Mouse (Mus musculus) liver, adult 2 months (tissue): ENCODE measurements around the gene Bnipl. TPM values are rescaled to one million over a fixed set of nuclear protein-coding genes. Genes with fewer than 3 reads are reported as not detected.

Experiments used
- DNase-seq: peaks from one replicate; pipeline ENCODE4 v3.0.0-alpha.2; 2011; ENCODE audit warnings: low read depth, low spot score; ENCODE audit errors: extremely low read depth
- H3K27ac ChIP-seq: fragments of 200-500 bp; replicated peaks from 2 replicates; pipeline ENCODE4 v1.5.1; 2012; ENCODE audit warnings: low read depth, mild to moderate bottlenecking, control low read depth, inconsistent platforms, low read length; ENCODE audit not compliant: insufficient read depth
- H3K27me3 ChIP-seq: fragments of 200-500 bp; 2 replicates; pipeline ENCODE4 v1.6.1; 2012; ENCODE audit warnings: mild to moderate bottlenecking, moderate library complexity, low read length, inconsistent platforms; ENCODE audit not compliant: control insufficient read depth, insufficient read depth
- H3K36me3 ChIP-seq: fragments of 200-500 bp; 2 replicates; pipeline ENCODE4 v1.6.1; 2012; ENCODE audit warnings: low read length, inconsistent platforms; ENCODE audit not compliant: control insufficient read depth, insufficient read depth
- H3K4me1 ChIP-seq: fragments of 200-500 bp; 2 replicates; pipeline ENCODE4 v1.6.1; 2011; ENCODE audit warnings: low read length; ENCODE audit not compliant: control insufficient read depth, insufficient read depth
- H3K4me3 ChIP-seq: fragments of 200-500 bp; 2 replicates; pipeline ENCODE4 v1.5.1; 2011; ENCODE audit warnings: low read depth, mild to moderate bottlenecking, control low read depth, low read length, moderate library complexity; ENCODE audit not compliant: insufficient read depth
- H3K79me2 ChIP-seq: fragments of 200-500 bp; 2 replicates; pipeline ENCODE4 v1.6.1; 2012; ENCODE audit warnings: inconsistent platforms, mild to moderate bottlenecking, low read length, moderate library complexity; ENCODE audit not compliant: control insufficient read depth, insufficient read depth
- H3K9ac ChIP-seq: fragments of 200-500 bp; 2 replicates; pipeline ENCODE4 v1.6.1; 2012; ENCODE audit warnings: low read depth, mild to moderate bottlenecking, control low read depth, inconsistent platforms, low read length
- CTCF ChIP-seq: fragments of 200-500 bp; IDR thresholded peaks from 2 replicates; pipeline ENCODE4 v1.5.1; 2011; ENCODE audit warnings: low read depth, low read length, control low read depth
- POLR2A ChIP-seq: fragments of 200-500 bp; IDR thresholded peaks from 2 replicates; pipeline ENCODE4 v1.6.1; 2011; ENCODE audit warnings: low read length, control low read depth; ENCODE audit not compliant: insufficient read depth; ENCODE audit errors: extremely low read depth
- WGBS: fragments of 180-500 bp; shearing (Covaris S2); methylation state at CpG from one replicate; pipeline ENCODE4 v1.1.7; 2018; 5-methylcytosine and 5-hydroxymethylcytosine counted together
- polyA plus RNA-seq: library from polyadenylated mRNA; depleted of rRNA; stranded (reverse); fragments of >200 nt; gene quantifications from 2 replicates; pipeline ENCODE4 v1.2.3, GENCODE M21; 2012
- total RNA-seq: library from RNA; depleted of rRNA; stranded (reverse); fragments of >200 nt; gene quantifications from 2 replicates; pipeline ENCODE4 v1.2.3, GENCODE M21; 2014

Bnipl gene
- total and polyA plus RNA-seq, 2 experiments: 0.16 TPM; not detected in 1

GRCm38 (mm10) chr3:95286510-95286909 lies 35.5 kb upstream of the Bnipl start:
- Histone ChIP-seq H3K36me3 (peaks cover 38% of the 10 kb centered on the region), H3K4me3 (peak overlapping the region; percentile 1; the same call in 1 of the 2 replicates)

GRCm38 (mm10) chr3:95286011-95286410 lies 35.0 kb upstream of the Bnipl start:
- no peak for TF ChIP-seq CTCF
- no peak for TF ChIP-seq POLR2A
- Histone ChIP-seq H3K27ac (peak overlapping the region; percentile 97), H3K4me1 (peaks cover 25% of the 10 kb centered on the region), H3K9ac (peak overlapping the region; percentile 37), H3K4me3 (peak overlapping the region; percentile 1; the same call in 1 of the 2 replicates), H3K27me3 (no peaks in the 10 kb centered on the region), H3K36me3 (peaks cover 33% of the 10 kb centered on the region), H3K79me2 (peaks cover 20% of the 10 kb centered on the region; the same call in 1 of the 2 replicates)
- 19% methylated on average over 5 of the region's 5 CpGs for WGBS
- peak; percentile 95 for DNase-seq

More at GRCm38 (mm10) chr3:95286510-95286909, 35.5 kb upstream of the Bnipl start:
- TF ChIP-seq POLR2A (no peak), CTCF (no peak)
- DNase-seq: no peak
- peak overlapping the region; percentile 37 for H3K9ac ChIP-seq
- H3K79me2 ChIP-seq: peaks cover 20% of the 10 kb centered on the region; the same call in 1 of the 2 replicates
- peaks cover 26% of the 10 kb centered on the region for H3K4me1 ChIP-seq
- H3K27me3 ChIP-seq: no peaks in the 10 kb centered on the region
- peak overlapping the region; percentile 69 for H3K27ac ChIP-seq
- WGBS: 69% methylated on average over 7 of the region's 7 CpGs

DNA sequence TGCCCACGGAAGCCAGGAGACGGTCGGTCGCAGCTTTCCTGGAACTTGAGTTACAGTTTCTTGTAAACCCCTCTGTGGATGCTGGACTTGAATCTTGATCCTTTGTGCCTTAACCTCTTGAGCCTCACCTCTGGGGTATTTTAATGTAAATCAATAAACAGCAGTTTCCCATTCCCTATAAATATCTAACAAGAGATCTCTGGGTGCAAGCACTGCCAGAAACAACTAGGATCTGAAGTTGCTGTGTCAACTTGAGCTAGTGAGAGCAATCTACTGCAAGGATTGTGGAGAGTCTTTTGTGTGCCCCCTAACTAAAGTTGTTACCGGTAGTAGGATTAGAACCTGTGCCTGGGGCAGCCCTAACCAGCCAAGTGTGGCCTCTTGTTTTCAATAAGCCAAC lies 34.4 kb upstream of the Bnipl start:
- Histone ChIP-seq H3K4me3 (no peak overlapping the region), H3K4me1 (peaks cover 25% of the 10 kb centered on the region), H3K79me2 (peaks cover 23% of the 10 kb centered on the region; the same call in 1 of the 2 replicates), H3K27me3 (no peaks in the 10 kb centered on the region), H3K9ac (peak overlapping the region; percentile 58), H3K27ac (peak overlapping the region; percentile 97), H3K36me3 (peaks cover 29% of the 10 kb centered on the region)
- TF ChIP-seq CTCF (no peak), POLR2A (no peak)
- 55% methylated on average over 5 of the region's 5 CpGs for WGBS
- DNase-seq: no peak

GRCm38 (mm10) chr3:95284501-95285281 lies 33.7 kb upstream of the Bnipl start:
- Histone ChIP-seq H3K9ac (peak overlapping the region; percentile 90), H3K4me1 (peaks cover 23% of the 10 kb centered on the region), H3K27ac (peak overlapping the region; percentile 97), H3K36me3 (peaks cover 22% of the 10 kb centered on the region), H3K79me2 (peaks cover 23% of the 10 kb centered on the region; the same call in 1 of the 2 replicates), H3K27me3 (no peaks in the 10 kb centered on the region), H3K4me3 (peak overlapping the region; percentile 83)
- TF ChIP-seq CTCF: no peak
- no peak for TF ChIP-seq POLR2A
- DNase-seq: peak; percentile 80
- WGBS: 31% methylated on average over 12 of the region's 12 CpGs

- 7% methylated on average over 1 of the region's 1 CpGs for WGBS
- peak overlapping the region; percentile 97 for H3K27ac ChIP-seq
- peaks cover 24% of the 10 kb centered on the region for H3K4me1 ChIP-seq
Observed at GRCm38 (mm10) chr3:95284062-95284461, 33.1 kb upstream of the Bnipl start.

More at GRCm38 (mm10) chr3:95284062-95284461, 33.1 kb upstream of the Bnipl start:
- DNase-seq: peak; percentile 76
- Histone ChIP-seq H3K36me3 (peaks cover 20% of the 10 kb centered on the region), H3K4me3 (peak overlapping the region; percentile 83), H3K27me3 (no peaks in the 10 kb centered on the region), H3K9ac (peak overlapping the region; percentile 90), H3K79me2 (peaks cover 23% of the 10 kb centered on the region; the same call in 1 of the 2 replicates)
- TF ChIP-seq POLR2A (no peak), CTCF (no peak)
